Mouse (Mus musculus) retina, postnatal 7 days (tissue): Measurements from ENCODE around the gene Fstl4.

Source experiments
- DNase-seq: peaks from one replicate; pipeline ENCODE4 v3.0.0-alpha.2; 2012; ENCODE audit warnings: low read depth, low spot score

Fstl4 gene

GRCm38 (mm10) chr11:53229011-53229410, 464.6 kb downstream of the Fstl4 start:
- DNase-seq: no peak

- no peak for DNase-seq
Observed at GRCm38 (mm10) chr11:53231836-53232235, 467.4 kb downstream of the Fstl4 start.

- DNase-seq: no peak
Observed at GRCm38 (mm10) chr11:53233590-53233989, 469.2 kb downstream of the Fstl4 start.
